22 mouse cellular contexts compared by ENCODE assay signal in genomic region chr5:25846558-25846957, GRCm38 (mm10).
A peak's percentile ranks its signal among the peaks of the same experiment; 100 is the strongest.
DNase-seq lines count a peak whose midpoint lies in the region; ATAC-seq and TF ChIP-seq lines count a peak whose summit lies in the region.
"Had no signal": no experiment of that assay in that cellular context is flagged by ENCODE, and none has a peak within 500 bp of the region (broad histone marks: within the 10 kb centered on the region; RNA-seq: fewer than 3 reads in every experiment).

No protein-coding gene starts in this region.

- peak; percentile 32 to 69 for DNase-seq in spleen, postnatal 10 days (ENCODE audit: low spot score in 2 of 2)
- DNase-seq in spleen, adult 12 weeks (ENCODE audit: low spot score), result no peak
- no peak for DNase-seq in thymus, postnatal 36 days
- DNase-seq in lung, adult 18-20 months, result no peak
- no peak for DNase-seq in forebrain, postnatal 0 days
- DNase-seq: adrenal gland, adult 2 months; adrenal gland, postnatal 10 days; adrenal gland, postnatal 25 days; cerebellum, adult 11 months; cerebellum, adult 18-20 months; cerebellum, adult 8-10 months; cerebellum, adult 9-11 months; cerebellum, postnatal 14 days; cerebellum, postnatal 36 days had no signal

- H3K36me3 ChIP-seq in forebrain, postnatal 0 days (ENCODE audit: insufficient read depth), result 0 out of 2 replicates have a peak, but pooled peaks cover 8% of the 10 kb centered on the region
- H3K36me3 ChIP-seq: embryonic facial prominence, embryonic 10.5 days; embryonic facial prominence, embryonic 12.5 days; forebrain, embryonic 15.5 days had no signal

- no peak overlapping the region for H3K9ac ChIP-seq in forebrain, postnatal 0 days
- H3K9ac ChIP-seq: embryonic facial prominence, embryonic 12.5 days; forebrain, embryonic 13.5 days; forebrain, embryonic 15.5 days had no signal

- no peak overlapping the region for H3K27ac ChIP-seq in forebrain, postnatal 0 days (ENCODE audit: low read depth, low read length)
- H3K27ac ChIP-seq: embryonic facial prominence, embryonic 10.5 days; embryonic facial prominence, embryonic 12.5 days; forebrain, embryonic 13.5 days; forebrain, embryonic 15.5 days had no signal

- H3K4me3 ChIP-seq in forebrain, postnatal 0 days (ENCODE audit: low read depth, low read length), result no peak overlapping the region
- H3K4me3 ChIP-seq: embryonic facial prominence, embryonic 10.5 days; embryonic facial prominence, embryonic 12.5 days; erythroblast, embryonic 14.5 days; forebrain, embryonic 13.5 days; forebrain, embryonic 15.5 days had no signal

- H3K9me3 ChIP-seq in forebrain, postnatal 0 days (ENCODE audit: low read length), result no peaks in the 10 kb centered on the region
- H3K9me3 ChIP-seq: embryonic facial prominence, embryonic 10.5 days; embryonic facial prominence, embryonic 12.5 days; forebrain, embryonic 13.5 days; forebrain, embryonic 15.5 days had no signal

- no peaks in the 10 kb centered on the region for H3K27me3 ChIP-seq in forebrain, postnatal 0 days (ENCODE audit: insufficient read depth, low read length)
- H3K27me3 ChIP-seq: embryonic facial prominence, embryonic 12.5 days; forebrain, embryonic 13.5 days; forebrain, embryonic 15.5 days had no signal

- no peak for TF ChIP-seq CTCF in forebrain, postnatal 0 days (IDR thresholded peaks at IDR 0.05; ENCODE audit: low read depth)

- H3K4me1 ChIP-seq in forebrain, postnatal 0 days (ENCODE audit: insufficient read depth), result no peaks in the 10 kb centered on the region
- H3K4me1 ChIP-seq: embryonic facial prominence, embryonic 10.5 days; embryonic facial prominence, embryonic 12.5 days; forebrain, embryonic 13.5 days; forebrain, embryonic 15.5 days had no signal

- 94% methylated on average over 6 of the region's 6 CpGs for WGBS in forebrain, postnatal 0 days

- H3K4me2 ChIP-seq in forebrain, postnatal 0 days (ENCODE audit: low read depth), result no peak overlapping the region
- H3K4me2 ChIP-seq: embryonic facial prominence, embryonic 12.5 days; forebrain, embryonic 13.5 days; forebrain, embryonic 15.5 days had no signal

- 0 out of 2 replicates have a peak, but pooled peaks have one; percentile 29 for ATAC-seq in common myeloid progenitor, adult 5-6 weeks (replicated peaks; ENCODE audit: low read depth, poor library complexity, severe bottlenecking)
- peak; percentile 91 for ATAC-seq in erythroblast, adult 5-6 weeks (replicated peaks; ENCODE audit: low FRiP score, poor library complexity, severe bottlenecking)
- peak; percentile 79 for ATAC-seq in megakaryocyte progenitor cell, adult 5-6 weeks (replicated peaks; ENCODE audit: poor library complexity)
- no peak for ATAC-seq in forebrain, postnatal 0 days
- ATAC-seq: forebrain, embryonic 13.5 days; forebrain, embryonic 15.5 days had no signal

Comparison
In these comparisons a context has a peak if more than half of its experiments do, and no peak if none do; other contexts are left out.
1. DNase-seq: peak in spleen, postnatal 10 days (2 of 2); none in spleen, adult 12 weeks (single experiment), thymus, postnatal 36 days (0 of 2), lung, adult 18-20 months (0 of 2) and forebrain, postnatal 0 days (single experiment).